Mouse (Mus musculus) CD4-positive helper T cell, adult 2 months (primary cell): Measurements from ENCODE around the gene Olfr922.

ENCODE experiments used
- DNase-seq: peaks from one replicate; pipeline ENCODE4 v3.0.0-alpha.2; 2012; ENCODE audit warnings: low read depth, missing footprints, low spot score

The Olfr922 gene

DNA sequence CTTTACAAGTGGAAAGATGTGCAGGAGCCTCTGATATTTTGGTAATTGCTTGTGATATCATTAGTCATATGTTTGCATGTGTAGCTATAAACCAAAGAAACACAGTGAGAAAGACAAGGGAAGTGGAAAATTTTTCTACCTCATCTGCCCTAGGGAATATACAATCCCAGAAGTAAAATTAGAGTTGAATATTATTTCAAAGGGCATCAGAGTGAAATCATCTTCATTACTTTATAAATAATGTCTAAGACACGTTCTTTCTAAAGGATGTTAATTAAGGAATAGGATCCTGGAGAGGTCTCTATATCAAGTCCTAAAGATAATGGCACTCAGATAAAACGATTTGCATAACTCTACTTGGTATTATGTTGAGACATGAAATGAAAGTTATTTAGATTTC lies at the start of gene Olfr922:
Olfr922 (plus strand) TSS at position 301 of the 400 bp plus-strand sequence.
- DNase-seq, result no peak

DNA sequence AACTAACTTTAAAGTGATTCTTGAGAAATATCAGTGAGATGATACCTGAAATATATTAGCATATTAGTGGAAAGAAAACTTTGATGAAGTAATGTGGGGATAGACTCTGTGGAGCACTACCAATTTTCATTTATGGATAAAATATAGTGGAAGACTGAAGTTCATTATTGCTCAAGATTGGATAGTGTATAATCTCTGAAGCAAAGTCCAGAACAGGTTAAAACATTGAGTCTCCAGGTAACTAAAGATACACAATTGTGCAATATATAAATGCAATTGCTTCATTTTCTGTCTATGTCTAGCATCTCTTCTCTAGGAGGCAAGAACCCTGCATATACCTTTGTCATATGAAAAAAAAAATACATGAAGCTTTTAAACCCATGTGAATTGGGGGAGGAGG lies 41.6 kb upstream of the Olfr922 start, which contains the start of gene Olfr921:
Olfr921 (plus strand) TSS at position 301 of the 400 bp plus-strand sequence.
- no peak for DNase-seq

DNA sequence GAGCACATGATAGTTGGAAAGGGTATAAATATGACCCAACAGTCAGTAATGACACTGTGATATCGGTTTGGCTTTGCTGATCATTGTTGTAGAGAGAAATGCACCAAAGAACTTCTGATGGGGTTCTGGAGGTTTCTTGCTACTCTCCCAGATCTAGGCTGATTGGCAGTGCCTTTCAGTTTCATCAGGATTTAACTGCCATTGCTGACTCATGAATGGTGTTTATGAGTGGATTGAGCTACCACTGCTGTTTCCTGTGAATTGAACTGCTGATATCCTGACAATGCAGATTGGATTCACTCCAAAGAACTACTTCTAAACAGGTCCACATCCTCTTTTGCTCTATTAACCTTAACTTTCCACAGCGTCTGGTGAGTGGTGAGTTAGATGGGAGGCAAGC lies 21.7 kb upstream of the Olfr922 start:
- DNase-seq, result no peak

DNA sequence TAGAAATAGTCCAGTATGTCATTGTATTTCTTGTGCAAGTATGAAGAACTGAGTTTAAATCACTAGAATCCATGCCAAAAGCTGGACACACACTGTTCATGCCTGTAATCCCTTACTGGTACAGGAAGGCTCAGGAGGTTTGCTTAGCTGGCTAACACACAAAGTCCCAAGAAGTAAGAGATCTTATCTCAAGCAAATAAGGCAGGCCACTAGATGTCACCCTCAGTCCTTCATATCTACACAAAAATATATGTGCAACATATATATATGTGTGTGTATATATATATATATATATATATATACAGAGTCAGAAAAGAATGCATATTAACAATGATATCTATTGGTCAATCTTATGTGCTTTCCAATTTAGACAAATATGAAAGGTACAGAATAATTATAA lies 8.7 kb upstream of the Olfr922 start:
- DNase-seq, result no peak

DNA sequence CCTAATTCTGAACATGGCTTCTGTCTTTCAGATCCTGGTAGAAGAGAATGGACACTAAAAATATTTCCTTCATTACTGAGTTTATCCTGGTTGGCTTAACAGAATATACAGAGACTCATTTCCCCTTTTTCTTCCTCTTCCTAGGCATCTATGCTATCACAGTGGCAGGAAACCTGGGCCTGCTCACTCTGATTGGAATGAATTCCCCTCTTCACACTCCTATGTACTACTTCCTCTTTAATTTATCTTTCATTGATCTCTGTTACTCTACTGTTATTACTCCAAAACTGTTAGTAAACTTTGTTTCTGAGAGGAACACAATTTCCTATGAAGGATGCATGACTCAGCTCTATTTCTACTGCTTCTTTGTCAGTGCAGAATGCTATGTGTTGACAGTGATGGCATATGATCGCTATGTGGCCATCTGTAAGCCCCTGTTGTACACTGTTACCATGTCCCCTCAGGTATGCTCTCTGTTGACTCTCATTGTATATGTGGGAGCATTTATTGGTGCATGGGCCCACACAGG lies 1.1 kb downstream of the Olfr922 start:
- no peak for DNase-seq

DNA sequence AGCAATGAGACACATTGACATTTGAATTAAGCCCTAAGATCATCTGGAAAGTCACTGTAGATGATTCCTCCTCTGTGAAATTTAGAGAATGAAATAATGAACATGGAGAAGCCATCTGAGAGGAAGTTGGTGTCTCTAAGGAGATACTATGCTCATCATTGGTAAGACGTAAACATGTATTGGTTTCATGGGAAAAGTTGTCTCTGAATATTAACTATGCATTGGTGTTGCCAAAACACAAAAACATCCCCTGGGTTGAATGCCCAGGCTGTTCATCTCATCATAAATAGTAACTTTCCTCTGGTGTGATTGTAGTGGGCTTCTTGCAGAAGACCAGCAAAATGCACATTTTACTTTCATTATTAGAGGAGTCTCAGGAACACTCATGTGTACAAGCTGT lies 11.8 kb downstream of the Olfr922 start, which contains the start of gene Olfr923:
Olfr923 (plus strand) TSS at position 301 of the 400 bp plus-strand sequence.
- DNase-seq, result no peak

DNA sequence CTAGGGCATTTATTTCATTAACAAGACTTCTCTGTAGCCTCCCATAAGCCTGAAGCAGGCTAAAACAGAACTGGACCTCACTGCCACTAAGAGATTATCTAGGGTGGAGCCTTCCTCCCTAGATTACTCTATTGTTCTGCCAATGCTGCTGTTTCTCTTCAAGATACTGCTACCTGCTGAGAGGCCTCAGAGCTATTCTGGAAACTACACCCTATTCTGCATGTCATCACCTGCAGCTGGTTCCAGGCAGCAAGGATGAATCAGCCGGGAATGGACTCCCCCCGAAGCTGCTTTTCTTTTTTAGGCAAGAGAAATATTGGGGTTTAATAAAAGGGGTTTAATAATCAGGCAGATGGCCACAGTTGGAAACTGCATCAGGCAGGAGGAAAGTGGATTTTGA lies 18.6 kb downstream of the Olfr922 start:
- no peak for DNase-seq

DNA sequence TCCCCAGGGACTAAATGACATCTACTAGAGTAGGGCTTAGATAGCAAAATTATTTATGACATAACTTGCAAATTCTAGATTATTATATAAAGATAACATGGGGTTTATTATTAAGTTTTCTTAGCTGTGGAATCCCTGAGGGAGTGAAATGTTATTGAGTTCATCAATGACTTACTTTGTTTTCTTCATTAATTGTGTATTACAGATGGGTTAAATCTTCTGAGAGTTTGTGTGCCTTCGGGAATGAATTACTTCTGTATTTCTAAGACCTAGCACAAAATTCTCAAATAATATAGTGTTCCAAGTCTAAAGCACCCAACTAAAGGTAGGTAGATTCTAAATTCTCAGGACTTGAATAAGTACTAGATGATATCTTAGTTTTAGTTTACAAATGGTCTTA lies 29.7 kb downstream of the Olfr922 start, which contains the start of gene Olfr924:
Olfr924 (plus strand) TSS at position 301 of the 400 bp plus-strand sequence.
- DNase-seq, result no peak

DNA sequence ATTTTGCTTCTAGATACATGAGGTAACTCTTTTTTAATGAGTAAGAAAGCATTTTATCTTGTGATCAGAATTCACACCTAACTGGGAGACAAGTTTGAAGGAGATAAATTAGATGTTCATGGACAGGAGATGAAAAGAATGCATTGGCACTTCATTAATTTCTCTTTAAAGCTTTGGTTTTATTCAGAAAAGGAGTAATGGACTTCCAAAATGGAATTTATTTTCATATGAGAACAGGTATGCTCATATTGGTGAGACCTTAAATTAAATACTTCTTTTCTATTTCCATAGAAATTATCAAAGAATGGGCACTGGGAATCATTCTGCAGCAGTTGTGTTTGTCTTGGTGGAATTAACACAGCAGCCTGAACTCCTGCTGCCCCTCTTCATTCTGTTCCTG lies 40.3 kb downstream of the Olfr922 start, which contains the start of gene Olfr26:
Olfr26 (plus strand) TSS at position 301 of the 400 bp plus-strand sequence.
- no peak for DNase-seq
